Mouse (Mus musculus) liver, embryonic 14.5 days (tissue): ENCODE measurements at regions not wholly inside any gene's neighbourhood (a gene's known extent, or its start where the extent isn't known, plus 50 kb on each side); places are given as distances from the start of the nearest gene placed in this dataset.
A peak's percentile ranks its signal among the peaks of the same experiment; 100 is the strongest.

Experiments used
- CTCF ChIP-seq: IDR thresholded peaks from 2 replicates; pipeline ENCODE4 v1.5.1; 2016; ENCODE audit warnings: antibody characterized with exemption, low read depth, control low read depth
- EP300 ChIP-seq: IDR thresholded peaks from 2 replicates; pipeline ENCODE4 v1.6.1; 2016; ENCODE audit warnings: antibody characterized with exemption, low read depth

DNA sequence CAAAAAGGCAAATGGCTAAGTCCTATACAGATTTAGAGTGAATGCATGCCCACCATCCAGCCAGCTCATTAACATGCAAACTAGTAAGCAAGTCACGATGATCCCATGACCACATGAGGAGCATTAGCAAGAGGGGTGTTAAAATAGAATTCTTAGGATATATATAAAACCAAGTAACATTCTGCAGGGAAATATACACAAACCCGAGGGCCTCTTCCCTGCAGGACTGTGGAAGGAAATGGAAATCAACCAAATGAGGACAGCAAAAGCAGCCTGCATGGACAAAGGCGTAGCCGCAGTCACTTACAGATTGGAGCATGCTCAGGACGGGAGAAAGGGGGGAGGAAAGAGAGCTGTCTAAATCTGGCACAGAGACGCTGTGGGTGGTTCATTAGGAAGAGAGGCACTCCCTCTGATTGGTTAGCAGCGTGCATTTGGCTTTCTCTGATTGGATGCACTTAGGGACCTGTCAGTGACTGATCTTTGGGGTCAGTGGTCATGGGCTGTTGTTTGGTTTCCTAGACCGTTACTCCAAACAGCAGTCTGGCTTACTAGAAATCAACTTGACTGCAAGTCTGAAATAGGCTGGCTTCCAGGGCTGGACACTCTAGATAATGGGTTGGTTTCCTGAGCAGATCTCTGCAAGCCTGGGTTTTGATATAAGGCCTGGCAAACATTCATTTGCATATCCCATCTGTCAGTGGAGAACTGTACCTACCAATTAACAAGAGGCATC lies 200.9 kb upstream of the Gadl1 start:
- TF ChIP-seq CTCF (no peak), EP300 (peak; percentile 48; the same call in 1 of the 2 replicates)
